Mouse (Mus musculus) cerebellum, postnatal 25 days (tissue): ENCODE measurements around the gene Atp6v1e1.

Experiments used
- DNase-seq, 2 experiments: peaks; one replicate each; pipeline ENCODE4 v3.0.0; 2021; ENCODE audit warnings: mixed read lengths in 2 of 2

The Atp6v1e1 gene

DNA sequence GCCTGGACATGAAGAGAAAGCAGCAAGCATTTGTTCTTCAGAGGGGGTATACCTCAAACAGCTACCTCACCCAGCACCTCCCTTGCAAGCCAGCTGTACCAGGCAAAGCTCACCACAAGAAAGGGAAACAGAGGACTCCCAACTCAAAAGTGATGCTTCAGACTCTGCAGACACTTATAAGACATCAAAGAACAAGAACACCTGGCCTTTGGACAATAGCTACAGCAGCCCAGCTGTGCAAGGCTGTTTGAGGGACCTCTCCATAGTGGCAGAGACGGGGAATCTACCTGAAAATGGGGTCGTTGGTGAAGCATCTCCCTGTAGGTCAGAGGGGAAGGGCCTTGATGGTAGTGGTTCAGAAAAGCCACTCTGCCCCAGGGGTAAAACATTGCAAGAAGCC lies 61.4 kb downstream of the Atp6v1e1 start:
- DNase-seq, result no peak

DNA sequence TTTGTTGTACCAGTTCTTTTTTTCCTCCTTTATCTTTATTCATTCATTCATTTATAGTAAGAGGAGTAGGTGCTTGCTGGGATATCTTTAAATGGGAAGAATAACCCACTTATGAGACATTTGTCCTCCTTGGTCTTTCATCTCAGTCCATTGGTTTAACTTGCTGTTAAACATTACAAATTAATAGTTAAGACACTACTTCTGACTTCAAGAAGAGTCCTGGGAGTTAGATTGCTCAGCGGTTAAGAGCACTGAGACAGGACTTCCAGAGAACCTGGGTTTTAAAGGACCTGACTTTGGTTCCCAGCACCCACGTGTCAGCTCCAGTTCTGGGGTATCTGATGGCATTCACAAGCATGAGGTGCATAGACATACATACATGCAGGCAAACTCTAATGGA lies 76.2 kb downstream of the Atp6v1e1 start:
- DNase-seq, result no peak
